Mouse (Mus musculus) lung, postnatal 25 days (tissue): ENCODE data around the gene Pax8.

ENCODE experiments used
- DNase-seq: peaks from one replicate; pipeline ENCODE4 v3.0.0; 2022; ENCODE audit warnings: low spot score

The Pax8 gene

GRCm38 (mm10) chr2:24475420-24475819, at the start of gene Pax8:
Gene Pax8 (minus strand): TSS chr2:24475599.
- DNase-seq: no peak

- no peak for DNase-seq
Observed at GRCm38 (mm10) chr2:24521430-24522226, 46.2 kb upstream of the Pax8 start.

GRCm38 (mm10) chr2:24520576-24521272, 45.3 kb upstream of the Pax8 start:
- DNase-seq: no peak

- no peak for DNase-seq
Observed at GRCm38 (mm10) chr2:24516946-24517345, 41.5 kb upstream of the Pax8 start.

- DNase-seq: no peak
Observed at GRCm38 (mm10) chr2:24507359-24507758, 32.0 kb upstream of the Pax8 start.

GRCm38 (mm10) chr2:24502963-24503471, 27.6 kb upstream of the Pax8 start:
- DNase-seq: peak; percentile 62

GRCm38 (mm10) chr2:24500921-24501320, 25.5 kb upstream of the Pax8 start:
- DNase-seq: no peak

GRCm38 (mm10) chr2:24490564-24490963, 15.2 kb upstream of the Pax8 start:
- DNase-seq: peak; percentile 4

- no peak for DNase-seq
Observed at GRCm38 (mm10) chr2:24488660-24489059, 13.3 kb upstream of the Pax8 start.

- no peak for DNase-seq
Observed at GRCm38 (mm10) chr2:24487056-24487825, 11.8 kb upstream of the Pax8 start.

- no peak for DNase-seq
Observed at GRCm38 (mm10) chr2:24485398-24485797, 10.0 kb upstream of the Pax8 start.

- no peak for DNase-seq
Observed at GRCm38 (mm10) chr2:24479906-24480305, 4.5 kb upstream of the Pax8 start.

- no peak for DNase-seq
Observed at GRCm38 (mm10) chr2:24479151-24479550, 3.8 kb upstream of the Pax8 start.

- DNase-seq: no peak
Observed at GRCm38 (mm10) chr2:24478611-24479010, 3.2 kb upstream of the Pax8 start.

- DNase-seq: no peak
Observed at GRCm38 (mm10) chr2:24474514-24475378, 653 bp downstream of the Pax8 start.

- DNase-seq: no peak
Observed at GRCm38 (mm10) chr2:24473641-24474511, 1.5 kb downstream of the Pax8 start.

- DNase-seq: no peak
Observed at GRCm38 (mm10) chr2:24472677-24473076, 2.7 kb downstream of the Pax8 start.

- no peak for DNase-seq
Observed at GRCm38 (mm10) chr2:24472111-24472510, 3.3 kb downstream of the Pax8 start.

- DNase-seq: no peak
Observed at GRCm38 (mm10) chr2:24469102-24469501, 6.3 kb downstream of the Pax8 start.

GRCm38 (mm10) chr2:24468430-24468829, 7.0 kb downstream of the Pax8 start:
- peak; percentile 16 for DNase-seq
